Mouse (Mus musculus) neural tube, embryonic 15.5 days (tissue): ENCODE measurements around the gene A3galt2. TPM values are rescaled to one million over a fixed set of nuclear protein-coding genes. Genes with fewer than 3 reads are reported as not detected.

Experiments
- ATAC-seq: fragments of 200-750 bp; cut with Nextera tagmentation; 2 replicates; pipeline ENCODE4 v1.8.0; 2017; ENCODE audit warnings: mild to moderate bottlenecking, moderate TSS enrichment, moderate library complexity; ENCODE audit not compliant: low FRiP score
- H3K27ac ChIP-seq: fragments of 300-500 bp; sonication (generic); replicated peaks from 2 replicates; pipeline ENCODE4 v1.5.1; 2015; ENCODE audit warnings: mild to moderate bottlenecking, inconsistent platforms
- H3K27me3 ChIP-seq: fragments of 300-500 bp; sonication (generic); replicated peaks from 2 replicates; pipeline ENCODE4 v1.6.1; 2015; ENCODE audit warnings: inconsistent platforms
- H3K36me3 ChIP-seq: fragments of 300-500 bp; sonication (generic); 2 replicates; pipeline ENCODE4 v1.6.1; 2015; ENCODE audit warnings: inconsistent platforms
- H3K4me1 ChIP-seq: fragments of 300-500 bp; sonication (generic); 2 replicates; pipeline ENCODE4 v1.6.1; 2015; ENCODE audit warnings: inconsistent platforms
- H3K4me2 ChIP-seq: fragments of 300-500 bp; sonication (generic); 2 replicates; pipeline ENCODE4 v1.6.1; 2015; ENCODE audit warnings: inconsistent platforms, mild to moderate bottlenecking, moderate library complexity
- H3K4me3 ChIP-seq: fragments of 300-500 bp; sonication (generic); replicated peaks from 2 replicates; pipeline ENCODE4 v1.5.1; 2015; ENCODE audit warnings: mild to moderate bottlenecking, inconsistent platforms
- H3K9ac ChIP-seq: fragments of 300-500 bp; sonication (generic); replicated peaks from 2 replicates; pipeline ENCODE4 v1.6.1; 2015; ENCODE audit warnings: mild to moderate bottlenecking, inconsistent platforms
- H3K9me3 ChIP-seq: fragments of 300-500 bp; sonication (generic); replicated peaks from 2 replicates; pipeline ENCODE4 v1.6.1; 2016; ENCODE audit warnings: inconsistent platforms
- WGBS: fragments of 180-500 bp; shearing (Covaris S2); methylation state at CpG from one replicate; pipeline ENCODE4 v1.1.7; 2015; ENCODE audit warnings: mixed read lengths; 5-methylcytosine and 5-hydroxymethylcytosine counted together
- polyA plus RNA-seq: library from polyadenylated mRNA; unstranded; fragments of >200 nt; fragmentation: Nextera tagmentation; extraction: Ambion mirVana; gene quantifications from 2 replicates; pipeline ENCODE4 v1.2.1, GENCODE M21; 2015

A3galt2 gene
- polyA plus RNA-seq, 1 experiment from 2014 or later = 0.41 TPM

- no peak overlapping the region for H3K4me2 ChIP-seq
- no peaks in the 10 kb centered on the region for H3K27me3 ChIP-seq
- H3K4me3 ChIP-seq = no peak overlapping the region
- H3K9me3 ChIP-seq = no peaks in the 10 kb centered on the region
- 0 out of 2 replicates have a peak, but pooled peaks cover 3% of the 10 kb centered on the region for H3K4me1 ChIP-seq
- no peak overlapping the region for H3K9ac ChIP-seq
- peaks cover 66% of the 10 kb centered on the region for H3K36me3 ChIP-seq
- no peak overlapping the region for H3K27ac ChIP-seq
- 96% methylated on average over 15 of the region's 15 CpGs for WGBS
- ATAC-seq = no peak
Observed at GRCm38 (mm10) chr4:128784950-128785631, 29.9 kb downstream of the A3galt2 start.

- Histone ChIP-seq H3K9me3 (no peaks in the 10 kb centered on the region), H3K36me3 (peaks cover 63% of the 10 kb centered on the region)
- no peak for ATAC-seq
Observed at GRCm38 (mm10) chr4:128785921-128786654, 30.9 kb downstream of the A3galt2 start.

GRCm38 (mm10) chr4:128787023-128787939 is 32.1 kb downstream of the A3galt2 start:
- Histone ChIP-seq H3K36me3 (peaks cover 53% of the 10 kb centered on the region), H3K9me3 (no peaks in the 10 kb centered on the region)
- WGBS = 86% methylated on average over 24 of the region's 24 CpGs

More at GRCm38 (mm10) chr4:128785921-128786654, 30.9 kb downstream of the A3galt2 start:
- Histone ChIP-seq H3K9ac (no peak overlapping the region), H3K4me3 (no peak overlapping the region), H3K27me3 (no peaks in the 10 kb centered on the region), H3K4me1 (peaks cover 3% of the 10 kb centered on the region; the same call in 1 of the 2 replicates), H3K27ac (no peak overlapping the region), H3K4me2 (no peak overlapping the region)
- WGBS = 94% methylated on average over 11 of the region's 11 CpGs

GRCm38 (mm10) chr4:128788108-128788507 is 32.9 kb downstream of the A3galt2 start:
- no peak for ATAC-seq
- Histone ChIP-seq H3K27ac (no peak overlapping the region), H3K9ac (no peak overlapping the region), H3K36me3 (peaks cover 45% of the 10 kb centered on the region), H3K4me2 (no peak overlapping the region), H3K4me1 (no peaks in the 10 kb centered on the region; the same call in 1 of the 2 replicates), H3K9me3 (no peaks in the 10 kb centered on the region), H3K27me3 (no peaks in the 10 kb centered on the region), H3K4me3 (no peak overlapping the region)
- WGBS = 93% methylated on average over 4 of the region's 4 CpGs

More at GRCm38 (mm10) chr4:128787023-128787939, 32.1 kb downstream of the A3galt2 start:
- H3K27ac ChIP-seq = no peak overlapping the region
- H3K4me3 ChIP-seq = no peak overlapping the region
- no peak for ATAC-seq
- no peaks in the 10 kb centered on the region; the same call in 1 of the 2 replicates for H3K4me1 ChIP-seq
- H3K9ac ChIP-seq = no peak overlapping the region
- no peaks in the 10 kb centered on the region for H3K27me3 ChIP-seq
- H3K4me2 ChIP-seq = no peak overlapping the region

GRCm38 (mm10) chr4:128789646-128790045 is 34.5 kb downstream of the A3galt2 start:
- Histone ChIP-seq H3K27ac (no peak overlapping the region), H3K9ac (no peak overlapping the region), H3K4me2 (no peak overlapping the region), H3K4me3 (no peak overlapping the region), H3K36me3 (peaks cover 33% of the 10 kb centered on the region), H3K9me3 (no peaks in the 10 kb centered on the region), H3K27me3 (no peaks in the 10 kb centered on the region), H3K4me1 (peaks cover 2% of the 10 kb centered on the region; the same call in 1 of the 2 replicates)
- WGBS = 46% methylated on average over 18 of the region's 18 CpGs
- no peak for ATAC-seq

- Histone ChIP-seq H3K27me3 (no peaks in the 10 kb centered on the region), H3K4me3 (no peak overlapping the region)
- 59% methylated on average over 1 of the region's 1 CpGs for WGBS
Observed at GRCm38 (mm10) chr4:128793710-128794109, 38.5 kb downstream of the A3galt2 start.

GRCm38 (mm10) chr4:128794198-128794597 is 39.0 kb downstream of the A3galt2 start:
- Histone ChIP-seq H3K9ac (no peak overlapping the region), H3K4me1 (peaks cover 44% of the 10 kb centered on the region), H3K36me3 (0 out of 2 replicates have a peak, but pooled peaks cover 2% of the 10 kb centered on the region), H3K27ac (no peak overlapping the region), H3K27me3 (no peaks in the 10 kb centered on the region), H3K4me2 (no peak overlapping the region), H3K9me3 (no peaks in the 10 kb centered on the region), H3K4me3 (no peak overlapping the region)
- no peak for ATAC-seq
- 90% methylated on average over 8 of the region's 8 CpGs for WGBS

More at GRCm38 (mm10) chr4:128793710-128794109, 38.5 kb downstream of the A3galt2 start:
- Histone ChIP-seq H3K4me1 (peaks cover 39% of the 10 kb centered on the region), H3K9me3 (no peaks in the 10 kb centered on the region), H3K36me3 (0 out of 2 replicates have a peak, but pooled peaks cover 2% of the 10 kb centered on the region), H3K27ac (no peak overlapping the region), H3K4me2 (no peak overlapping the region), H3K9ac (no peak overlapping the region)
- ATAC-seq = no peak

- H3K4me1 ChIP-seq = peaks cover 55% of the 10 kb centered on the region
- peak; percentile 42; the same call in 1 of the 2 replicates for ATAC-seq
Observed at GRCm38 (mm10) chr4:128795596-128795995, 40.4 kb downstream of the A3galt2 start.

GRCm38 (mm10) chr4:128796788-128797187 is 41.6 kb downstream of the A3galt2 start:
- Histone ChIP-seq H3K27ac (no peak overlapping the region), H3K4me3 (no peak overlapping the region), H3K27me3 (no peaks in the 10 kb centered on the region), H3K4me1 (peaks cover 67% of the 10 kb centered on the region), H3K9me3 (no peaks in the 10 kb centered on the region), H3K9ac (no peak overlapping the region), H3K4me2 (no peak overlapping the region), H3K36me3 (0 out of 2 replicates have a peak, but pooled peaks cover 2% of the 10 kb centered on the region)
- 64% methylated on average over 8 of the region's 8 CpGs for WGBS
- ATAC-seq = no peak

More at GRCm38 (mm10) chr4:128795596-128795995, 40.4 kb downstream of the A3galt2 start:
- Histone ChIP-seq H3K4me2 (no peak overlapping the region), H3K27me3 (no peaks in the 10 kb centered on the region), H3K4me3 (no peak overlapping the region), H3K27ac (no peak overlapping the region; the same call in 1 of the 2 replicates), H3K36me3 (0 out of 2 replicates have a peak, but pooled peaks cover 2% of the 10 kb centered on the region), H3K9ac (no peak overlapping the region), H3K9me3 (no peaks in the 10 kb centered on the region)
- 5% methylated on average over 9 of the region's 9 CpGs for WGBS

GRCm38 (mm10) chr4:128801675-128802465 is 46.7 kb downstream of the A3galt2 start:
- H3K4me1 ChIP-seq = peaks cover 76% of the 10 kb centered on the region
- ATAC-seq = no peak
- H3K9ac ChIP-seq = no peak overlapping the region
- H3K4me3 ChIP-seq = no peak overlapping the region
- no peak overlapping the region for H3K4me2 ChIP-seq
- no peaks in the 10 kb centered on the region for H3K9me3 ChIP-seq
- no peaks in the 10 kb centered on the region for H3K36me3 ChIP-seq
- WGBS = 62% methylated on average over 9 of the region's 9 CpGs
- H3K27me3 ChIP-seq = no peaks in the 10 kb centered on the region
- no peak overlapping the region for H3K27ac ChIP-seq
